Mouse (Mus musculus): ENCODE data around the gene Zfp771. TPM values are rescaled to one million over a fixed set of nuclear protein-coding genes. Genes with fewer than 3 reads are reported as not detected.

Zfp771 gene
- polyA plus RNA-seq, 1 experiment from 2014 or later: 48.7 TPM

DNA sequence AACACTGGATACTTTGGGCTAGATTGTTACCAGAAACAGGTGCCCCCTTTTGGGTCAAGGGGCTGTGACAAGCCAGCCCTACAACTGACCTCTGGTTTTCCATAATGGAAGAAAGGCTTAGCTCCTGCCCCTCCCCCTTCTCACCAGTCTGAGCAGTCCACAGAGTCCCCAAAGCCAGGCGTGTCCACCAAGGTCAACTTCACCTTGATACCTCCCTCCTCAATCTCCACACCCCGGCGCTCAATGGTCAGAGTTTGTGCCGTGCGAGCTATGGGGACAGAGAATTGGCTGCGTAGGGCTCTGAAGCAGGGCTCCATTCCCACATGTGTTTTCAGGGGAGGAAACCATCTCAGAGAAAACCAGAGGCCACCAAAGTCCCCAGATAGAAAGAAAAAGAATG is 26.6 kb upstream of the Zfp771 start:
- no peak overlapping the region for H3K27ac ChIP-seq (ENCODE audit: low read length)
- no peak overlapping the region for H3K9ac ChIP-seq (ENCODE audit: low read length)
- ATAC-seq (ENCODE audit: low read depth): no peak
- H3K9me3 ChIP-seq (ENCODE audit: control insufficient read depth, low read length): 0 out of 2 replicates have a peak, but pooled peaks cover 3% of the 10 kb centered on the region
- no peak overlapping the region for H3K4me2 ChIP-seq (ENCODE audit: low read depth, low read length)
- WGBS: 82% methylated on average over 6 of the region's 6 CpGs
- H3K4me3 ChIP-seq (ENCODE audit: low read length): no peak overlapping the region
- H3K27me3 ChIP-seq (ENCODE audit: control insufficient read depth, insufficient read depth, low read depth, low read length): no peaks in the 10 kb centered on the region
- H3K4me1 ChIP-seq (replicated peaks; ENCODE audit: control insufficient read depth, insufficient read depth, low read length): peaks cover 3% of the 10 kb centered on the region; the same call in 1 of the 2 replicates
- no peaks in the 10 kb centered on the region for H3K36me3 ChIP-seq (ENCODE audit: control insufficient read depth, insufficient read depth, low read length)

GRCm38 (mm10) chr7:127217901-127218642 is 26.0 kb upstream of the Zfp771 start:
- Histone ChIP-seq H3K4me3 (ENCODE audit: low read length) (no peak overlapping the region), H3K9me3 (ENCODE audit: control insufficient read depth, low read length) (0 out of 2 replicates have a peak, but pooled peaks cover 3% of the 10 kb centered on the region), H3K4me1 (replicated peaks; ENCODE audit: control insufficient read depth, insufficient read depth, low read length) (peaks cover 3% of the 10 kb centered on the region; the same call in 1 of the 2 replicates), H3K9ac (ENCODE audit: low read length) (no peak overlapping the region), H3K4me2 (ENCODE audit: low read depth, low read length) (no peak overlapping the region), H3K36me3 (ENCODE audit: control insufficient read depth, insufficient read depth, low read length) (no peaks in the 10 kb centered on the region), H3K27ac (ENCODE audit: low read length) (no peak overlapping the region), H3K27me3 (ENCODE audit: control insufficient read depth, insufficient read depth, low read depth, low read length) (no peaks in the 10 kb centered on the region)
- no peak for ATAC-seq (ENCODE audit: low read depth)
- WGBS: 56% methylated on average over 10 of the region's 10 CpGs

- Histone ChIP-seq H3K36me3 (ENCODE audit: control insufficient read depth, insufficient read depth, low read length) (no peaks in the 10 kb centered on the region), H3K4me3 (ENCODE audit: low read length) (no peak overlapping the region), H3K4me2 (ENCODE audit: low read depth, low read length) (no peak overlapping the region), H3K27me3 (ENCODE audit: control insufficient read depth, insufficient read depth, low read depth, low read length) (no peaks in the 10 kb centered on the region), H3K4me1 (replicated peaks; ENCODE audit: control insufficient read depth, insufficient read depth, low read length) (peaks cover 3% of the 10 kb centered on the region; the same call in 1 of the 2 replicates), H3K9ac (ENCODE audit: low read length) (no peak overlapping the region), H3K9me3 (ENCODE audit: control insufficient read depth, low read length) (0 out of 2 replicates have a peak, but pooled peaks cover 3% of the 10 kb centered on the region), H3K27ac (ENCODE audit: low read length) (no peak overlapping the region)
- ATAC-seq (ENCODE audit: low read depth): no peak
- WGBS: 86% methylated on average over 4 of the region's 4 CpGs
Observed at GRCm38 (mm10) chr7:127218670-127219069, 25.4 kb upstream of the Zfp771 start.

DNA sequence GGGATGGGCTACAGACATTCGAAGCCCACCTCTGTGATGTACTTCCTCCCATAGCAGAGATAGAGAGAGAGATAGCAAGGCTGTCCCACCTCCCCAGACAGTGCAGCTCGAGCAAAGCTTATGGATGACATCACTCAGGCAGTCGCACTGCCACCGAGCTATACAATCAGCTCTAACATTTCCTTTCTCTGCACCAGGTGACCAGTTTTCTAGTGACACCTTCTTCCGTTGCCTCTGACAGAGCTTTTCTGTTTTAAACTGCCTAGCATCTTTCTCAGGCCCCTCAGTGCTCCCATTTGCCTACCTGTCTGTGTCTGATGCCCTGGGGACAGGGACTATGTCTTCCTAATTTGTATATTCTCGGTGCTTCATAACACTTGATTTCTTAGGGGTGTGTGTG is 23.6 kb upstream of the Zfp771 start:
- Histone ChIP-seq H3K36me3 (ENCODE audit: control insufficient read depth, insufficient read depth, low read length) (no peaks in the 10 kb centered on the region), H3K4me3 (ENCODE audit: low read length) (no peak overlapping the region), H3K27ac (ENCODE audit: low read length) (no peak overlapping the region), H3K4me2 (ENCODE audit: low read depth, low read length) (no peak overlapping the region), H3K9me3 (ENCODE audit: control insufficient read depth, low read length) (0 out of 2 replicates have a peak, but pooled peaks cover 3% of the 10 kb centered on the region), H3K4me1 (replicated peaks; ENCODE audit: control insufficient read depth, insufficient read depth, low read length) (peaks cover under 1% of the 10 kb centered on the region; the same call in 1 of the 2 replicates), H3K27me3 (ENCODE audit: control insufficient read depth, insufficient read depth, low read depth, low read length) (no peaks in the 10 kb centered on the region), H3K9ac (ENCODE audit: low read length) (no peak overlapping the region)
- ATAC-seq (ENCODE audit: low read depth): no peak
- WGBS: 62% methylated on average over 6 of the region's 6 CpGs

GRCm38 (mm10) chr7:127223106-127223505 is 21.0 kb upstream of the Zfp771 start:
- H3K36me3 ChIP-seq (ENCODE audit: control insufficient read depth, insufficient read depth, low read length): no peaks in the 10 kb centered on the region
- H3K9me3 ChIP-seq (ENCODE audit: control insufficient read depth, low read length): 0 out of 2 replicates have a peak, but pooled peaks cover 3% of the 10 kb centered on the region
- ATAC-seq (ENCODE audit: low read depth): no peak
- no peak overlapping the region for H3K4me3 ChIP-seq (ENCODE audit: low read length)
- WGBS: 94% methylated on average over 3 of the region's 3 CpGs
- H3K4me2 ChIP-seq (ENCODE audit: low read depth, low read length): no peak overlapping the region
- H3K27ac ChIP-seq (ENCODE audit: low read length): no peak overlapping the region
- no peaks in the 10 kb centered on the region for H3K4me1 ChIP-seq (replicated peaks; ENCODE audit: control insufficient read depth, insufficient read depth, low read length)
- H3K27me3 ChIP-seq (ENCODE audit: control insufficient read depth, insufficient read depth, low read depth, low read length): no peaks in the 10 kb centered on the region
- no peak overlapping the region for H3K9ac ChIP-seq (ENCODE audit: low read length)

DNA sequence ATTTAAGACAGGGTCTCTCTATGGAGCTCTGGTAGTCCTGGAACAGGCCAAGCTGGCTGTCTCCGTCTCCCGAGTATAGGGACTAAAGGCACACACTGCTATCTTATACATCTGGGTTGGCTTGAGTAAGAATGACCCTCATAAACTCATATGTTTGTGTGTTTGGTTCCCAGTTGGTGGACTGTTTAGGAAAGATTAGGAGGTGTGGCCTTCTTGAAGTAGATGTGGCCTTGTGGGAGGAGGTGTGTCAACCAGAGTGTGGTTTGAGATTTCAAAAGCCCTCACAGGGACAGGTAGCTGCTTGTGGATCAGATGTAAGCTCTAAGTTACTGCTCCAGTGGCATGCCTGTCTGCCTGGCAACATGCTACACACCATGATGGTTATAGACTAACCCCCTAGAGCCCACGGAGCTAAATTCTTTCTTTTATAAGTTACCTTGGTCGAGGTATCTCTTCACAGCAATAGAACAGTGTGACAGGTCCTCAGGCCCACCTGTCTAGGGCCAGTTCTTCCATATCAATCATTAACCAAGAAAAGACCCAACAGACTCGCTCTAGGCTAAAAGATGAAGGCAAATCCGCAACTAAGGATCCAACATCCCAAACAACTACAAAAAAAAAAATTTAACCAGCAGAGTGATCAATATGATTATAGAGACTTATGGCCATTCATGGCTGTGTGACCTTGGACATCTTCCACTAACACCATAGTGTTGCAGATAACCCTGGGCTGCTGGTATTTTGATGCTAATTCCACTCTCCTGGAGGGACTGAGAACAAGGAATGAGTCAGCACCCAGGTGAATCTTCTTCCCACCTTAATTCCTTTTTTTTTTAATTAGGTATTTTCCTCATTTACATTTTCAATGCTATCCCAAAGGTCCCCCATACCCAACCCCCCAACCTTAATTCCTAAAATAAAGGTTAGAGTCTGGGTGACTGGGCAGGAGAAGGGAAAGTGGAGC is 20.3 kb upstream of the Zfp771 start:
- Histone ChIP-seq H3K36me3 (ENCODE audit: control insufficient read depth, insufficient read depth, low read length) (no peaks in the 10 kb centered on the region), H3K9me3 (ENCODE audit: control insufficient read depth, low read length) (0 out of 2 replicates have a peak, but pooled peaks cover 3% of the 10 kb centered on the region), H3K27ac (ENCODE audit: low read length) (no peak overlapping the region), H3K4me2 (ENCODE audit: low read depth, low read length) (no peak overlapping the region), H3K27me3 (ENCODE audit: control insufficient read depth, insufficient read depth, low read depth, low read length) (no peaks in the 10 kb centered on the region), H3K9ac (ENCODE audit: low read length) (no peak overlapping the region), H3K4me3 (ENCODE audit: low read length) (no peak overlapping the region), H3K4me1 (replicated peaks; ENCODE audit: control insufficient read depth, insufficient read depth, low read length) (no peaks in the 10 kb centered on the region)
- no peak for ATAC-seq (ENCODE audit: low read depth)
- 73% methylated on average over 6 of the region's 6 CpGs for WGBS

DNA sequence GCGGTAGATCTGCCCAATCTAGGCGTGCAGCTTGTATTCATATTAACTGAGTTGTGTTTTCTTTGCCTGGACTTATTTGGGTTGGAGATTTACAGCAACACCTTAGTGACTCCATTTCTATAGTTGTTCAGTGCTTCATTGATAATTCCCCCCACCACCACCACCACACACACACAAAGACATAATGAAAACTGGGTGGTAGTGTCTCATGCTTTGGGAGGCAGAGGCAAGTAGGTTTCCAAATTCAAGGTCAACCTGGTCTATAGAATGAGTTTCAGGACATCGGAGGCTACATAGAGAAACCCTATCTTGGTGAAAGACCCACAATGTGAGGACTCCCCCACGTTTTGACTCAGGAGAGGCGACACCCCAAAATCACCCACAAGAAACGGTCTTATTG is 19.5 kb upstream of the Zfp771 start:
- no peak overlapping the region for H3K27ac ChIP-seq (ENCODE audit: low read length)
- H3K36me3 ChIP-seq (ENCODE audit: control insufficient read depth, insufficient read depth, low read length): peaks cover under 1% of the 10 kb centered on the region; the same call in 1 of the 2 replicates
- H3K4me3 ChIP-seq (ENCODE audit: low read length): no peak overlapping the region
- ATAC-seq (ENCODE audit: low read depth): no peak
- 0 out of 2 replicates have a peak, but pooled peaks cover 3% of the 10 kb centered on the region for H3K9me3 ChIP-seq (ENCODE audit: control insufficient read depth, low read length)
- no peaks in the 10 kb centered on the region for H3K27me3 ChIP-seq (ENCODE audit: control insufficient read depth, insufficient read depth, low read depth, low read length)
- 86% methylated on average over 6 of the region's 6 CpGs for WGBS
- H3K4me1 ChIP-seq (replicated peaks; ENCODE audit: control insufficient read depth, insufficient read depth, low read length): no peaks in the 10 kb centered on the region; the same call in 1 of the 2 replicates
- no peak overlapping the region for H3K9ac ChIP-seq (ENCODE audit: low read length)
- no peak overlapping the region for H3K4me2 ChIP-seq (ENCODE audit: low read depth, low read length)

GRCm38 (mm10) chr7:127225147-127225995 is 18.7 kb upstream of the Zfp771 start:
- Histone ChIP-seq H3K27ac (ENCODE audit: low read length) (no peak overlapping the region), H3K27me3 (ENCODE audit: control insufficient read depth, insufficient read depth, low read depth, low read length) (no peaks in the 10 kb centered on the region), H3K9me3 (ENCODE audit: control insufficient read depth, low read length) (0 out of 2 replicates have a peak, but pooled peaks cover 3% of the 10 kb centered on the region), H3K36me3 (ENCODE audit: control insufficient read depth, insufficient read depth, low read length) (peaks cover 3% of the 10 kb centered on the region; the same call in 1 of the 2 replicates), H3K9ac (ENCODE audit: low read length) (no peak overlapping the region), H3K4me3 (ENCODE audit: low read length) (no peak overlapping the region), H3K4me1 (replicated peaks; ENCODE audit: control insufficient read depth, insufficient read depth, low read length) (peaks cover 5% of the 10 kb centered on the region; the same call in 1 of the 2 replicates), H3K4me2 (ENCODE audit: low read depth, low read length) (no peak overlapping the region)
- no peak for ATAC-seq (ENCODE audit: low read depth)
- WGBS: 80% methylated on average over 11 of the region's 11 CpGs

Measured in lung, embryonic 16.5 days (tissue).